Mouse (Mus musculus): ENCODE data around the gene Tmem221.

The Tmem221 gene

GRCm38 (mm10) chr8:71558071-71558957, at the start of gene Tmem221:
Tmem221 (minus strand) TSS chr8:71558871.
- DNase-seq (ENCODE audit: low spot score), result peak; percentile 23

GRCm38 (mm10) chr8:71604021-71604420, 45.4 kb upstream of the Tmem221 start:
- DNase-seq (ENCODE audit: low spot score), result no peak

- no peak for DNase-seq (ENCODE audit: low spot score)
These were observed 44.1 kb upstream of the Tmem221 start for GRCm38 (mm10) chr8:71602666-71603334.

- DNase-seq (ENCODE audit: low spot score), result peak; percentile 22
These were observed 43.4 kb upstream of the Tmem221 start for GRCm38 (mm10) chr8:71601939-71602665.

GRCm38 (mm10) chr8:71598841-71599240, 40.2 kb upstream of the Tmem221 start:
- DNase-seq (ENCODE audit: low spot score), result no peak

- no peak for DNase-seq (ENCODE audit: low spot score)
These were observed 39.7 kb upstream of the Tmem221 start for GRCm38 (mm10) chr8:71598375-71598774.

GRCm38 (mm10) chr8:71597451-71597850, 38.8 kb upstream of the Tmem221 start, which contains the start of gene Fam129c:
Fam129c (plus strand) TSS chr8:71597648.
- DNase-seq (ENCODE audit: low spot score), result no peak

GRCm38 (mm10) chr8:71596798-71597197, 38.1 kb upstream of the Tmem221 start:
- no peak for DNase-seq (ENCODE audit: low spot score)

- DNase-seq (ENCODE audit: low spot score), result no peak
These were observed 37.7 kb upstream of the Tmem221 start for GRCm38 (mm10) chr8:71596384-71596783.

GRCm38 (mm10) chr8:71595862-71596261, 37.2 kb upstream of the Tmem221 start:
- DNase-seq (ENCODE audit: low spot score), result peak; percentile 87

- no peak for DNase-seq (ENCODE audit: low spot score)
These were observed 35.7 kb upstream of the Tmem221 start for GRCm38 (mm10) chr8:71594324-71594722.

GRCm38 (mm10) chr8:71593556-71594323, 35.1 kb upstream of the Tmem221 start:
- DNase-seq (ENCODE audit: low spot score), result no peak

GRCm38 (mm10) chr8:71592374-71593170, 33.9 kb upstream of the Tmem221 start:
- peak; percentile 54 for DNase-seq (ENCODE audit: low spot score)

- DNase-seq (ENCODE audit: low spot score), result peak; percentile 81
These were observed 33.1 kb upstream of the Tmem221 start, which contains the start of gene Pgls for GRCm38 (mm10) chr8:71591471-71592373. Pgls (plus strand) TSS chr8:71592176.

- no peak for DNase-seq (ENCODE audit: low spot score)
These were observed 32.3 kb upstream of the Tmem221 start for GRCm38 (mm10) chr8:71591017-71591416.

- no peak for DNase-seq (ENCODE audit: low spot score)
These were observed 30.1 kb upstream of the Tmem221 start for GRCm38 (mm10) chr8:71588762-71589161.

- peak; percentile 40 for DNase-seq (ENCODE audit: low spot score)
These were observed 28.2 kb upstream of the Tmem221 start for GRCm38 (mm10) chr8:71586891-71587290.

GRCm38 (mm10) chr8:71580201-71580600, 21.5 kb upstream of the Tmem221 start:
- DNase-seq (ENCODE audit: low spot score), result no peak

- no peak for DNase-seq (ENCODE audit: low spot score)
These were observed 20.8 kb upstream of the Tmem221 start for GRCm38 (mm10) chr8:71579476-71579875.

GRCm38 (mm10) chr8:71579009-71579408, 20.3 kb upstream of the Tmem221 start:
- DNase-seq (ENCODE audit: low spot score), result no peak
